Mouse (Mus musculus) forebrain, embryonic 12.5 days (tissue): ENCODE data around the gene Slc22a23. TPM values are rescaled to one million over a fixed set of nuclear protein-coding genes. Genes with fewer than 3 reads are reported as not detected.
A peak's percentile ranks its signal among the peaks of the same experiment; 100 is the strongest.

ENCODE experiments used
- ATAC-seq: fragments of 200-750 bp; cut with Nextera tagmentation; 2 replicates; pipeline ENCODE4 v1.8.0; 2017; ENCODE audit warnings: moderate TSS enrichment; ENCODE audit not compliant: low FRiP score
- H3K27ac ChIP-seq: fragments of 300-500 bp; sonication (generic); 2 replicates; pipeline ENCODE4 v1.5.1; 2016; ENCODE audit warnings: mild to moderate bottlenecking
- H3K27me3 ChIP-seq: fragments of 300-500 bp; sonication (generic); 2 replicates; pipeline ENCODE4 v1.6.1; 2016; ENCODE audit warnings: mild to moderate bottlenecking
- H3K36me3 ChIP-seq: fragments of 300-500 bp; sonication (generic); replicated peaks from 2 replicates; pipeline ENCODE4 v1.6.1; 2016; ENCODE audit warnings: mild to moderate bottlenecking
- H3K4me1 ChIP-seq: fragments of 300-500 bp; sonication (generic); 2 replicates; pipeline ENCODE4 v1.6.1; 2016
- H3K4me2 ChIP-seq: fragments of 300-500 bp; sonication (generic); 2 replicates; pipeline ENCODE4 v1.6.1; 2016; ENCODE audit warnings: mild to moderate bottlenecking, moderate library complexity
- H3K4me3 ChIP-seq: fragments of 300-500 bp; sonication (generic); replicated peaks from 2 replicates; pipeline ENCODE4 v1.5.1; 2016; ENCODE audit warnings: mild to moderate bottlenecking
- H3K9ac ChIP-seq: fragments of 300-500 bp; sonication (generic); 2 replicates; pipeline ENCODE4 v1.6.1; 2016; ENCODE audit warnings: mild to moderate bottlenecking
- H3K9me3 ChIP-seq: fragments of 300-500 bp; sonication (generic); 2 replicates; pipeline ENCODE4 v1.6.1; 2016
- WGBS: fragments of 180-500 bp; shearing (Covaris S2); methylation state at CpG from one replicate; pipeline ENCODE4 v1.1.7; 2016; 5-methylcytosine and 5-hydroxymethylcytosine counted together
- polyA plus RNA-seq: library from polyadenylated mRNA; unstranded; fragments of >200 nt; fragmentation: Nextera tagmentation; extraction: Ambion mirVana; gene quantifications from 2 replicates; pipeline ENCODE4 v1.2.1, GENCODE M21; 2016

Gene Slc22a23
- polyA plus RNA-seq, 1 experiment from 2014 or later = 16.4 TPM

DNA sequence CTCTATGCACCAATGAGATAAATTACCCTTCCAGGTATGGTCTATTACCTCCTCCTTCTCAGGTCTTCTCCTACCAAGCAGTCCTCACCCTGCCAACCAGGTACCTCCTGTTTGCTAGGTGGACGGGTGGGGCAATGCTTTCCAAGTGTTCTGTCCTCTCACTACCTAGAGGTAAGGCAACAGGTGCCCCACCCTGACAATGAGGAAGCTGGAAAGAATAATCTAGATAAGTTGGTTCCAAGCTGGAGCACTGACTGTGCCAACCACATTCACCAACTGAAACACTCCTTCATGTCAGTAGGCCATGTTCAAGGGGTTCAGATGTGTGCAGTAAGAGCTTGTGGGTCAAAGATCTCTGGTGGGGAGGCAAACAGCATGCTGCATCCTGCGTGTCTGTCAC lies 10.1 kb downstream of the Slc22a23 start:
- H3K9me3 ChIP-seq = no peaks in the 10 kb centered on the region
- no peak overlapping the region for H3K4me2 ChIP-seq
- no peak overlapping the region for H3K27ac ChIP-seq
- WGBS = 100% methylated on average over 2 of the region's 2 CpGs
- H3K9ac ChIP-seq = no peak overlapping the region
- ATAC-seq = no peak
- H3K4me3 ChIP-seq = no peak overlapping the region
- peaks cover 15% of the 10 kb centered on the region for H3K4me1 ChIP-seq
- no peaks in the 10 kb centered on the region for H3K27me3 ChIP-seq
- peaks cover 3% of the 10 kb centered on the region for H3K36me3 ChIP-seq

GRCm38 (mm10) chr13:34332762-34333161 lies 12.2 kb downstream of the Slc22a23 start:
- Histone ChIP-seq H3K4me1 (peaks cover 15% of the 10 kb centered on the region), H3K27me3 (no peaks in the 10 kb centered on the region), H3K27ac (no peak overlapping the region), H3K4me3 (no peak overlapping the region), H3K4me2 (no peak overlapping the region), H3K9me3 (no peaks in the 10 kb centered on the region), H3K36me3 (no peaks in the 10 kb centered on the region), H3K9ac (no peak overlapping the region)
- no peak for ATAC-seq
- 72% methylated on average over 7 of the region's 7 CpGs for WGBS

DNA sequence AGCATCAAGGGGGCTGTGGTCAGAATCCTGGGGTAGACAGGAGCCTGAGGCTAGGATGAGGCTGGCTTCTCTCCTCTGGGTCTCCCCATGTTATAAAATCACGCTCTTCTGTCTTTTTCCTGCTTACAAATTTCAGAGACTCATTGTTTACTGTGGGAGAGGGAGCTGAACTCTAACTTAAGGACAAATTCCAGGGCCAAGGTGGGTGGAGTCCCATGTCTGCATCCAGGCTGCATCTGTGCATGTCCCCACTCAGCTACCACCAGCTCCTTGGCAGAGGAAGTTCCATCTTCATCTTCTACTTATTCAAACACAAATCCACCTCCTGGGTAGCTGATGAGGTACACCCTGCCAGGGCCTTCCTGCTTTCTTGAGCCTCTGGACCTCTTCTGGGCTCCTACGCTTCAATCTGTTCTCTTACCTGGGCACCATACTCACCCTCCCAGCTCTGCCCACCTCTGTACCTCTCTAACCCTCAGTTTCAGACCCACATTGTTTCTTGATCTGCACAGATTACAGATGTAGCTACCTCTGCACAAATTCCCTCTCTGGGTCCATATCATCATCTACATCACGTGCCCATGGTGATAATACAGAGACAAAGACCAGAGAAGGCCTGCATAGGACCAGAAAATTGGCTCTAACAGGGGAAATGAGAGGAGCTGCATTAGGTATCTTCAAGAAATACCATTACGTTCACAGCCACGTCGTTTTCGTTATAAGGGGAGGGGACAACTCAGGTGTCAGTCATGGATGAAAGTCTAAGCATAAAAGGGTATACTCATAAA lies 13.4 kb downstream of the Slc22a23 start:
- Histone ChIP-seq H3K4me1 (peaks cover 15% of the 10 kb centered on the region), H3K36me3 (no peaks in the 10 kb centered on the region), H3K4me2 (no peak overlapping the region), H3K4me3 (no peak overlapping the region), H3K9me3 (no peaks in the 10 kb centered on the region), H3K27me3 (no peaks in the 10 kb centered on the region), H3K27ac (no peak overlapping the region), H3K9ac (no peak overlapping the region)
- ATAC-seq = no peak
- WGBS = 90% methylated on average over 7 of the region's 7 CpGs

DNA sequence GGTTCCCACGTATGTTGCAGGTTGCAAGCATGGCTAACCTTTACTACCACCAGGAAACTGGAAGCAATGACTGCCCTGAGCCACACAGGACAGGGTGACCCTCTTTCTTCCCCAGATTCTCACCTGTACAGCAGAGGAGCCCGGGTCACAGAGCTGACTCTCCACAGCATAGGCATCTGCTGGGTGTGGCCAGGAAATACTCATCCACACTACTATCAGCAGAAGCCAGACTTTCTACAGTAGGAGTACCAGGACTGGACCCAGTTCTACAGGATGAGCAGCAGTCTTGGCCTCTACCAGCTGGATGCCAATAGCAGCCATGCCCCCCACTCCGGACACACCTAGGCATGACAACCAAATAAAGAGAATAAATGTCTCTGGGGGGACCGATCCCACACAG lies 15.4 kb downstream of the Slc22a23 start:
- no peak for ATAC-seq

GRCm38 (mm10) chr13:34326992-34327391 lies 18.0 kb downstream of the Slc22a23 start:
- Histone ChIP-seq H3K4me2 (no peak overlapping the region), H3K9me3 (no peaks in the 10 kb centered on the region), H3K9ac (no peak overlapping the region), H3K27ac (no peak overlapping the region), H3K4me1 (peaks cover 10% of the 10 kb centered on the region; the same call in 1 of the 2 replicates), H3K27me3 (no peaks in the 10 kb centered on the region), H3K36me3 (no peaks in the 10 kb centered on the region), H3K4me3 (no peak overlapping the region)
- ATAC-seq = no peak
- 94% methylated on average over 1 of the region's 1 CpGs for WGBS

More for the DNA sequence above, 15.4 kb downstream of the Slc22a23 start:
- no peak overlapping the region for H3K9ac ChIP-seq
- no peaks in the 10 kb centered on the region for H3K9me3 ChIP-seq
- no peak overlapping the region for H3K4me2 ChIP-seq
- H3K36me3 ChIP-seq = no peaks in the 10 kb centered on the region
- 96% methylated on average over 4 of the region's 4 CpGs for WGBS
- H3K27ac ChIP-seq = no peak overlapping the region
- H3K4me3 ChIP-seq = no peak overlapping the region
- H3K4me1 ChIP-seq = peaks cover 15% of the 10 kb centered on the region
- no peaks in the 10 kb centered on the region for H3K27me3 ChIP-seq

DNA sequence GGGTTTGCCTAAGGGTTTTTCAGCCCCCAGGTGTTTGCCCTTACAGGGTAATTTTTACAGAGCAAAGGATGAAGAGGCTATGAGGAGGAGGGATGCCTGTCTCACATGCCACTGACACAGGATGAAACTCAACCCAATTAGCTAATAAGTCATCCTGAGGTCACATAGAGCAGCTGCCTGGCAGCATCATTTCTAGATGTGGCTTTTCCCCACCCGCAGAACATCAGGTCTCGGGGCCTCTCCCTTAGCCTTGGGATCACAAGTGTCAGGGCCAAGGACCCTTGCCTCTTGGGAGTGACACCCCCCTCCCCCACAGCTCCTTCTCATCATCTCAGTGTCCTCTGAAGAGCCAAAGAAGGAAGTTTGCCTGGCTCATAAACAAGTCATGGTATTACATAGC lies 21.6 kb downstream of the Slc22a23 start:
- Histone ChIP-seq H3K9me3 (no peaks in the 10 kb centered on the region), H3K4me3 (no peak overlapping the region), H3K9ac (no peak overlapping the region), H3K27ac (no peak overlapping the region), H3K4me2 (no peak overlapping the region), H3K36me3 (no peaks in the 10 kb centered on the region), H3K27me3 (no peaks in the 10 kb centered on the region), H3K4me1 (0 out of 2 replicates have a peak, but pooled peaks cover 4% of the 10 kb centered on the region)
- ATAC-seq = no peak
- WGBS = 88% methylated on average over 2 of the region's 2 CpGs

GRCm38 (mm10) chr13:34320482-34320881 lies 24.5 kb downstream of the Slc22a23 start:
- WGBS = 92% methylated on average over 4 of the region's 4 CpGs
- no peaks in the 10 kb centered on the region for H3K27me3 ChIP-seq
- no peak for ATAC-seq

GRCm38 (mm10) chr13:34317051-34317450 lies 27.9 kb downstream of the Slc22a23 start:
- Histone ChIP-seq H3K9ac (no peak overlapping the region), H3K27ac (no peak overlapping the region), H3K4me1 (peaks cover 14% of the 10 kb centered on the region), H3K4me3 (no peak overlapping the region), H3K4me2 (no peak overlapping the region), H3K9me3 (no peaks in the 10 kb centered on the region), H3K27me3 (no peaks in the 10 kb centered on the region), H3K36me3 (peaks cover 5% of the 10 kb centered on the region; the same call in 1 of the 2 replicates)
- no peak for ATAC-seq
- WGBS = 94% methylated on average over 4 of the region's 4 CpGs

More at GRCm38 (mm10) chr13:34320482-34320881, 24.5 kb downstream of the Slc22a23 start:
- H3K4me1 ChIP-seq = 0 out of 2 replicates have a peak, but pooled peaks cover 4% of the 10 kb centered on the region
- no peak overlapping the region for H3K27ac ChIP-seq
- H3K9ac ChIP-seq = no peak overlapping the region
- H3K9me3 ChIP-seq = no peaks in the 10 kb centered on the region
- no peak overlapping the region for H3K4me2 ChIP-seq
- no peak overlapping the region for H3K4me3 ChIP-seq
- peaks cover 5% of the 10 kb centered on the region; the same call in 1 of the 2 replicates for H3K36me3 ChIP-seq

DNA sequence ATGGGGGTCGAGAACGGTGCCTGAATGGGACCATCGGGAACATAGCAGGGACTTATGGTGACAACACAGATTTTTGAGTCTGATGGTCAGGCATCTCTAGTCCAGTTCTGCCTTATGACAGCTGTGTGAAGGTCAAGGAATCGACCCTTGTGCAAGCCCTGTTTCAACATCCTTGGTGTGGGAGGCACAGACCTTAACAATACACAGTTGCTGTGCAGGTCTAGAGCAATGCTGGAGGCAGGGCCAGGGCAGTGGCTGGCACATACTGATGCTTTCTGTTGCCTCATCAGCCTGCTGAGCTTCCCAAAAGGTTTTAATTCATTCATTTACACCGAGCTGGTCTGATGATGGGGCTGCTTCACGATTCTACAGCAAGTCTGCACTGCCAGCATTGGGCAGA lies 28.5 kb downstream of the Slc22a23 start:
- Histone ChIP-seq H3K9ac (no peak overlapping the region), H3K9me3 (no peaks in the 10 kb centered on the region), H3K27ac (no peak overlapping the region), H3K4me2 (no peak overlapping the region), H3K36me3 (peaks cover 5% of the 10 kb centered on the region; the same call in 1 of the 2 replicates), H3K4me1 (peaks cover 15% of the 10 kb centered on the region), H3K4me3 (no peak overlapping the region), H3K27me3 (no peaks in the 10 kb centered on the region)
- ATAC-seq = no peak
- WGBS = 88% methylated on average over 6 of the region's 6 CpGs

GRCm38 (mm10) chr13:34313033-34313491 lies 31.9 kb downstream of the Slc22a23 start:
- peak overlapping the region; percentile 59; the same call in 1 of the 2 replicates for H3K27ac ChIP-seq
- no peak overlapping the region for H3K4me2 ChIP-seq
- H3K9ac ChIP-seq = no peak overlapping the region
- peaks cover 4% of the 10 kb centered on the region; the same call in 1 of the 2 replicates for H3K36me3 ChIP-seq
- H3K27me3 ChIP-seq = no peaks in the 10 kb centered on the region
- no peak for ATAC-seq
- peaks cover 22% of the 10 kb centered on the region for H3K4me1 ChIP-seq
- H3K4me3 ChIP-seq = no peak overlapping the region
- WGBS = 37% methylated on average over 4 of the region's 4 CpGs
- no peaks in the 10 kb centered on the region for H3K9me3 ChIP-seq

GRCm38 (mm10) chr13:34312346-34313002 lies 32.5 kb downstream of the Slc22a23 start:
- H3K27me3 ChIP-seq = no peaks in the 10 kb centered on the region
- no peak overlapping the region for H3K4me3 ChIP-seq
- no peaks in the 10 kb centered on the region for H3K9me3 ChIP-seq
- no peak overlapping the region for H3K4me2 ChIP-seq
- H3K9ac ChIP-seq = no peak overlapping the region
- H3K4me1 ChIP-seq = peaks cover 22% of the 10 kb centered on the region
- H3K27ac ChIP-seq = no peak overlapping the region
- 93% methylated on average over 2 of the region's 2 CpGs for WGBS
- no peaks in the 10 kb centered on the region for H3K36me3 ChIP-seq
- no peak for ATAC-seq

- no peak overlapping the region for H3K9ac ChIP-seq
- H3K27ac ChIP-seq = no peak overlapping the region
- no peak overlapping the region for H3K4me2 ChIP-seq
- no peaks in the 10 kb centered on the region for H3K27me3 ChIP-seq
- H3K4me1 ChIP-seq = peaks cover 22% of the 10 kb centered on the region
- no peaks in the 10 kb centered on the region for H3K9me3 ChIP-seq
- no peaks in the 10 kb centered on the region for H3K36me3 ChIP-seq
- H3K4me3 ChIP-seq = no peak overlapping the region
- WGBS = 60% methylated on average over 2 of the region's 2 CpGs
- ATAC-seq = no peak
Measured at GRCm38 (mm10) chr13:34311593-34311992, 33.4 kb downstream of the Slc22a23 start.
